Mouse (Mus musculus) neural tube, embryonic 14.5 days (tissue): Measurements from ENCODE around the gene Rin1. TPM values are rescaled to one million over a fixed set of nuclear protein-coding genes. Genes with fewer than 3 reads are reported as not detected.
A peak's percentile ranks its signal among the peaks of the same experiment; 100 is the strongest.

Experiments
- ATAC-seq: fragments of 200-750 bp; cut with Nextera tagmentation; 2 replicates; pipeline ENCODE4 v1.8.0; 2017; ENCODE audit warnings: low read depth, mild to moderate bottlenecking, moderate TSS enrichment, moderate library complexity
- H3K27ac ChIP-seq: fragments of 300-500 bp; sonication (generic); 2 replicates; pipeline ENCODE4 v1.5.1; 2014; ENCODE audit warnings: low read depth, mild to moderate bottlenecking, control low read depth, low read length, moderate library complexity, mixed read lengths
- H3K27me3 ChIP-seq: fragments of 300-500 bp; sonication (generic); 2 replicates; pipeline ENCODE4 v1.6.1; 2014; ENCODE audit warnings: low read length; ENCODE audit not compliant: control insufficient read depth, insufficient read depth
- H3K36me3 ChIP-seq: fragments of 300-500 bp; sonication (generic); 2 replicates; pipeline ENCODE4 v1.6.1; 2014; ENCODE audit warnings: low read length, mixed read lengths; ENCODE audit not compliant: control insufficient read depth, insufficient read depth
- H3K4me1 ChIP-seq: fragments of 300-500 bp; sonication (generic); 2 replicates; pipeline ENCODE4 v1.6.1; 2014; ENCODE audit warnings: low read length; ENCODE audit not compliant: control insufficient read depth, insufficient read depth
- H3K4me2 ChIP-seq: fragments of 300-500 bp; sonication (generic); 2 replicates; pipeline ENCODE4 v1.6.1; 2014; ENCODE audit warnings: mild to moderate bottlenecking, low read depth, low read length, control low read depth
- H3K4me3 ChIP-seq: fragments of 300-500 bp; sonication (generic); 2 replicates; pipeline ENCODE4 v1.5.1; 2014; ENCODE audit warnings: low read depth, low read length, control low read depth, mixed read lengths
- H3K9ac ChIP-seq: fragments of 300-500 bp; sonication (generic); replicated peaks from 2 replicates; pipeline ENCODE4 v1.6.1; 2014; ENCODE audit warnings: low read depth, mild to moderate bottlenecking, control low read depth, low read length, mixed read lengths
- H3K9me3 ChIP-seq: fragments of 300-500 bp; sonication (generic); 2 replicates; pipeline ENCODE4 v1.6.1; 2016; ENCODE audit warnings: low read length; ENCODE audit not compliant: control insufficient read depth
- WGBS: fragments of 180-500 bp; shearing (Covaris S2); extraction: QIAGEN DNeasy Blood & Tissue Kit; methylation state at CpG from one replicate; pipeline ENCODE4 v1.1.7; 2014; 5-methylcytosine and 5-hydroxymethylcytosine counted together
- polyA plus RNA-seq: library from polyadenylated mRNA; unstranded; fragments of >200 nt; fragmentation: Nextera tagmentation; extraction: Ambion mirVana; gene quantifications from 2 replicates; pipeline ENCODE4 v1.2.1, GENCODE M21; 2014

Gene Rin1
- polyA plus RNA-seq, 1 experiment from 2014 or later = 0.62 TPM

DNA sequence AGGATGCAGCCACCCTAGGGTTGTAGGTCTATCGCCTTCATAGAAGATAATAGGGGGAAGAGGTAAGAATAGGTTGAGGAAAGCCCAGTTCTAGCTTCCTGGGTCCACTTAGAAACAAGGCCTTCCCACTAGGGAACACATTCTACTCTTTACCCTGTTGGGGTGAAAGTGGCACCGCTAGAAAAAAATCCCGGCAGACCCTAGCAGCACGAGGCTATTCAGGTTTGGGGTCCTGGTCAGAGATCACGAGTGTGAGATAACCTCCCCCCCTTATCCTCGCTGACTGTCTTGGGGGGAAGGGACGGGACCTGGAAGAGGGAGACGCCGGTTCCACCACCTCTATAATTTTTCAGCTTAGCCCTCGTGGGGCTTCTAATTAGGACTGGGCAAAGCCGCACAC, 20.8 kb downstream of the Rin1 start:
- Histone ChIP-seq H3K4me1 (peaks cover 28% of the 10 kb centered on the region), H3K36me3 (no peaks in the 10 kb centered on the region), H3K27ac (peak overlapping the region; percentile 61), H3K27me3 (peaks cover 20% of the 10 kb centered on the region), H3K4me2 (peak overlapping the region; percentile 61), H3K4me3 (peak overlapping the region; percentile 36), H3K9ac (peak overlapping the region; percentile 49), H3K9me3 (no peaks in the 10 kb centered on the region)
- ATAC-seq = no peak
- WGBS = 6% methylated on average over 11 of the region's 11 CpGs

DNA sequence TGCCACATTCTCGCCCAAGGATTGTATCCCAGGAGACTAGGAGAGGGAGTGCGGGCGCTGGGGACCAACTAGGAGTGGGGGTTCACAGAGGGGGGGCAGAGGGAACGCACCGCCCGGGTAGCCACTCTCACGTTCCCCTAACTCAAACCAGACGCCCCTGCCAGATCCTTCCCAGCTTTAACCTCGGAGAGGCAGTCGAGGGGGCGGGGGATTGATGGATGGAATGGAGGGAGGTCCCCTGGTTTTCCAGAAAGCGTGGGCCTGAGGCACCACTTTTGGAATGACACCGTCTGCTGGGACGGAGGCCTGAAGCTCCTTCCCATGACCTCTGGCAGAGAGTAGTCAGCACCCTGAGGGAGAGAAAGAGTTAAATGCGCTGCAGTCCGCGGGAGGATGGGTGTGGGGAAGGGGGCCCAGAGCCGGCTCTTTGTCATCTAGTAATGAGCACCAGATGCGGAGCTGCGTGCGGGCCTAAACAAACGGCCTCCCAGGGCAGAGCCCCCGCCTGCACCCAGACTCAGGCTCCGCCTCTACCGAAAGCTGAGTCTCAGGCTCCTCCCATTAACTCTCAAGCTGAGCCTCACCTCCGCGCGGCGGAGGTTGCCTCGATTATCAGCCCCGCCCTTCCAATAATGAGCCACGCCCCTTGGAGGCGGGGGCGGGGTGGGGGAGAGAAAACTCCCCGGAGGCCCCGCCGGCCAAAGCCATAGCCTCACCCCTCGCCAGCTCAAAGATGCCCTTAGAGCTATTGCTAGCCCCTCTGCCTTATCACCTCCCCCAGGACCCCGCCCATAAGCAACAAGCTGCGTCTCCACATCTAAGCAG, 21.5 kb downstream of the Rin1 start:
- H3K27me3 ChIP-seq = peaks cover 20% of the 10 kb centered on the region
- peak overlapping the region; percentile 36 for H3K4me3 ChIP-seq
- peaks cover 28% of the 10 kb centered on the region for H3K4me1 ChIP-seq
- H3K9me3 ChIP-seq = no peaks in the 10 kb centered on the region
- H3K4me2 ChIP-seq = peak overlapping the region; percentile 61
- ATAC-seq = peak; percentile 74
- peak overlapping the region; percentile 61 for H3K27ac ChIP-seq
- H3K36me3 ChIP-seq = no peaks in the 10 kb centered on the region
- peak overlapping the region; percentile 49 for H3K9ac ChIP-seq
- under 1% methylated on average over 40 of the region's 40 CpGs for WGBS

DNA sequence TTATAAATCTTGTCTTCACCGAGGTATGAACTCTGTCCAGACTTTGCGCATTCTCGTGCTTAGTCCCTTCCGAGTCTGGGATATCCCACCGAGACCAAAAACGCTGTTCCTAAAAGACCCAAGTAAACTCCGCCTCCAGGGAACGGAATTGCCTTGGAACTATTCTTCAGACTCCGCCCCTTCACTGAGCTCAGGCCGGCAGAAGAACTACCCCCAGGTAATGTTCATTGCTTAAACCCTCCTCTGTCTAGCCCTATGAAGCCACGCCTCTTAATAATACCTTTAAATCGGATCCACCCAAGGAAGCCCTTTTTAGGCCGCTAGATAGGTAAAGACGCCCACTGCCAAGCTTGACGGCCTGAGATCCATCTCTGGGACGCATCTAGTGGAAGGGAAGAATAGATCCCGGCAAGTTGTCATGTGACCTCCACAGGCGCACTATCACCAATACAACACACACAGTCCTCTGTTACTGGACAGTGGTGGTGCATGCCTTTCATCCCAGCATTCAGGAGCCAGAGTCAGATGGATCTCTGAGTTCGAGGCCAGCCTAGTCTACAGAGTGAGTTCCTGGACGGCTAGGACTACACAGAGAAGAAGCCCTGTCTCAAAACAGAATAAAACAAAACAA, 22.2 kb downstream of the Rin1 start:
- Histone ChIP-seq H3K27ac (no peak overlapping the region), H3K9me3 (no peaks in the 10 kb centered on the region), H3K36me3 (no peaks in the 10 kb centered on the region), H3K4me2 (peak overlapping the region; percentile 61), H3K27me3 (peaks cover 14% of the 10 kb centered on the region), H3K4me1 (peaks cover 25% of the 10 kb centered on the region), H3K9ac (no peak overlapping the region), H3K4me3 (peak overlapping the region; percentile 36)
- 3% methylated on average over 20 of the region's 20 CpGs for WGBS
- ATAC-seq = 0 out of 2 replicates have a peak, but pooled peaks have one; percentile 2

GRCm38 (mm10) chr19:5073028-5073427, 22.7 kb downstream of the Rin1 start:
- no peak overlapping the region for H3K27ac ChIP-seq
- H3K27me3 ChIP-seq = peaks cover 12% of the 10 kb centered on the region
- peaks cover 20% of the 10 kb centered on the region for H3K4me1 ChIP-seq
- no peaks in the 10 kb centered on the region for H3K36me3 ChIP-seq
- H3K9ac ChIP-seq = no peak overlapping the region
- no peaks in the 10 kb centered on the region for H3K9me3 ChIP-seq
- WGBS = 2% methylated on average over 15 of the region's 15 CpGs
- no peak for ATAC-seq
- 0 out of 2 replicates have a peak overlapping the region, but pooled peaks have one; percentile 14 for H3K4me3 ChIP-seq
- H3K4me2 ChIP-seq = peak overlapping the region; percentile 61; the same call in 1 of the 2 replicates

- Histone ChIP-seq H3K36me3 (no peaks in the 10 kb centered on the region), H3K9ac (no peak overlapping the region), H3K27ac (no peak overlapping the region), H3K9me3 (no peaks in the 10 kb centered on the region), H3K27me3 (peaks cover 8% of the 10 kb centered on the region; the same call in 1 of the 2 replicates), H3K4me1 (peaks cover 15% of the 10 kb centered on the region), H3K4me3 (no peak overlapping the region), H3K4me2 (no peak overlapping the region)
- no peak for ATAC-seq
- 43% methylated on average over 5 of the region's 5 CpGs for WGBS
Measured at GRCm38 (mm10) chr19:5073518-5073917, 23.2 kb downstream of the Rin1 start.

DNA sequence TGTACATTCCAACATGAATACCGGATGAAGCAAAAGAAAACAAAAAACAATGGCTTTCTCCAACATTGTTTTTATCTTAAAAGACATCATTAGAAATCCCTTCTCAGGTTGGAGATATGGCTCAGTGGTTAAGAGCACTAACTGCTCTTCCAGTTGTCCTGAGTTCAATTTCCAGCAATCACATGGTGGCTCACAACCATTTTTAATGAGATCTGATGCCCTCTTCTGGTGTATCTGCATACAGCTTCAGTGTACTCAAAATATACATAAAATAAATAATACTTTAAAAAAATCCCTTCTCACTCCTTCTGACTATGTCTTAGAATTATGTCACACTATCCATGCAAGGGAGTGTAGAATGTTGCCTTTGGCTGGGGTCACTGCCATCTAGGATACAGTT, 29.0 kb downstream of the Rin1 start:
- Histone ChIP-seq H3K9ac (no peak overlapping the region), H3K27me3 (peaks cover 29% of the 10 kb centered on the region), H3K4me1 (no peaks in the 10 kb centered on the region), H3K36me3 (no peaks in the 10 kb centered on the region), H3K9me3 (no peaks in the 10 kb centered on the region), H3K27ac (no peak overlapping the region), H3K4me2 (no peak overlapping the region), H3K4me3 (no peak overlapping the region)
- ATAC-seq = no peak
- WGBS = 91% methylated on average over 1 of the region's 1 CpGs

DNA sequence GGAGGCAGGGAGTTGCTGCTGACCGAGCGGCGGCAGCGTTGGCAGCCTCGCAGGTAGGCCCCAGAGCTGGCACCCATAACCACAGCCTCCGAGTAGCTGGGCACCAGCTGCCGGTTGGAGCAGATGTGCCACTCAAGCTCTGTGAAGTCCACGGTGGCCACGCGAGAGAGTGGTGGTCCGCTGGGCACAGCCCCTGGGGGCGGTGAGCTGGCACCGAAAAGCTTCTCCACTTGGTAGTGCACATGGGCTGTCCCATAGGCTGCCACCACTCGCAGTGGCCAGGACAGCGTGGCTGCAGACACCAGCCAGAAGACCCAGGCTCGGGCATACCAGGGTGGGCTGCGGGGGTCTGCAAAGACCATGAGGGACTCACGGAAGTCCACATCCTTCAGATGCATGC, 31.7 kb downstream of the Rin1 start:
- no peak overlapping the region for H3K27ac ChIP-seq
- no peaks in the 10 kb centered on the region for H3K4me1 ChIP-seq
- no peaks in the 10 kb centered on the region for H3K9me3 ChIP-seq
- peaks cover 41% of the 10 kb centered on the region for H3K27me3 ChIP-seq
- no peaks in the 10 kb centered on the region for H3K36me3 ChIP-seq
- H3K4me3 ChIP-seq = no peak overlapping the region
- no peak overlapping the region for H3K9ac ChIP-seq
- no peak for ATAC-seq
- no peak overlapping the region for H3K4me2 ChIP-seq
- WGBS = 70% methylated on average over 18 of the region's 18 CpGs

DNA sequence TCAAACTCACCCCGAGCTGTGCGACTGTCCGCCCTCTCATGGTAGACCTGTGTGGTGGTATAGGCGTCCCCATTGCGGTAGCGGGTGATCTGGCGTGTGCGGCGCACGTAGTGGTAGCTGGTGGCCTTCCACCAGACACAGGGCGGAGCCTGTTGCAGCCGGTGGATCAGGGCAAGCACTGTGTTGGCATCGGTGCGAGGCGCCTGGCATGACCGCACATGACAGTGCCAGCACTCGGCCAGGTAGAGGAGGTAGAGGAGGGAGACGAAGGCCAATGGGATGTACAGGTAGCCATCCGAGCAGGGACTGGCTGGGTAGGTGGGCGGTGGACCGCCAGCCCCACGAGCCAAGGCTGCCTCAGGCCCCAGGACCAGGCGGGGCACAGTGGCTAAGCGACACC, 32.3 kb downstream of the Rin1 start:
- 73% methylated on average over 24 of the region's 24 CpGs for WGBS
- H3K4me1 ChIP-seq = peaks cover 4% of the 10 kb centered on the region; the same call in 1 of the 2 replicates
- no peak overlapping the region for H3K9ac ChIP-seq
- no peak for ATAC-seq
- H3K4me2 ChIP-seq = no peak overlapping the region
- peaks cover 41% of the 10 kb centered on the region for H3K27me3 ChIP-seq
- no peak overlapping the region for H3K4me3 ChIP-seq
- H3K27ac ChIP-seq = no peak overlapping the region
- H3K9me3 ChIP-seq = no peaks in the 10 kb centered on the region
- no peaks in the 10 kb centered on the region for H3K36me3 ChIP-seq
